Mouse (Mus musculus): ENCODE data around the gene 1110002E22Rik.

GRCm38 (mm10) chr3:138058226-138058625 is 6.6 kb upstream of the 1110002E22Rik start:
- TF ChIP-seq POLR2A (IDR thresholded peaks at IDR 0.05; ENCODE audit: extremely low read depth, insufficient read depth, low read length) (no peak), CTCF (IDR thresholded peaks at IDR 0.05; ENCODE audit: low read depth, low read length) (no peak)

All from liver, adult 2 months (tissue).